Mouse (Mus musculus) limb, embryonic 11.5 days (tissue): Measurements from ENCODE around the gene Usp47. TPM values are rescaled to one million over a fixed set of nuclear protein-coding genes. Genes with fewer than 3 reads are reported as not detected.

Source experiments
- ATAC-seq: fragments of 200-750 bp; cut with Nextera tagmentation; 2 replicates; pipeline ENCODE4 v1.8.0; 2017; ENCODE audit warnings: low read depth; ENCODE audit not compliant: insufficient number of reproducible peaks, low FRiP score, low TSS enrichment
- DNase-seq: peaks from one replicate; pipeline ENCODE4 v3.0.0-alpha.2; 2015; ENCODE audit warnings: low spot score
- H3K27ac ChIP-seq: fragments of 300-500 bp; sonication (generic); replicated peaks from 2 replicates; pipeline ENCODE4 v1.5.1; 2014; ENCODE audit warnings: low read depth, mild to moderate bottlenecking, low read length
- H3K27me3 ChIP-seq: fragments of 300-500 bp; sonication (generic); 2 replicates; pipeline ENCODE4 v1.6.1; 2014; ENCODE audit warnings: mild to moderate bottlenecking, low read length, mixed read lengths; ENCODE audit not compliant: control insufficient read depth, insufficient read depth
- H3K36me3 ChIP-seq: fragments of 300-500 bp; sonication (generic); 2 replicates; pipeline ENCODE4 v1.6.1; 2014; ENCODE audit warnings: mild to moderate bottlenecking, low read length, moderate library complexity, mixed read lengths; ENCODE audit not compliant: control insufficient read depth, insufficient read depth
- H3K4me1 ChIP-seq: fragments of 300-500 bp; sonication (generic); 2 replicates; pipeline ENCODE4 v1.6.1; 2014; ENCODE audit warnings: low read length, mixed read lengths; ENCODE audit not compliant: control insufficient read depth, insufficient read depth
- H3K4me2 ChIP-seq: fragments of 300-500 bp; sonication (generic); 2 replicates; pipeline ENCODE4 v1.6.1; 2014; ENCODE audit warnings: low read depth, mild to moderate bottlenecking, moderate library complexity; ENCODE audit not compliant: severe bottlenecking
- H3K4me3 ChIP-seq: fragments of 300-500 bp; sonication (generic); 2 replicates; pipeline ENCODE4 v1.5.1; 2014; ENCODE audit warnings: low read depth, low read length
- H3K9ac ChIP-seq: fragments of 300-500 bp; sonication (generic); 2 replicates; pipeline ENCODE4 v1.6.1; 2014; ENCODE audit warnings: mild to moderate bottlenecking, low read length
- H3K9me3 ChIP-seq: fragments of 300-500 bp; sonication (generic); 2 replicates; pipeline ENCODE4 v1.6.1; 2016; ENCODE audit warnings: low read length; ENCODE audit not compliant: control insufficient read depth
- WGBS: fragments of 180-500 bp; shearing (Covaris S2); extraction: QIAGEN DNeasy Blood & Tissue Kit; methylation state at CpG from one replicate; pipeline ENCODE4 v1.1.7; 2014; 5-methylcytosine and 5-hydroxymethylcytosine counted together
- polyA plus RNA-seq: library from polyadenylated mRNA; unstranded; fragments of >200 nt; fragmentation: Nextera tagmentation; extraction: Ambion mirVana; gene quantifications from 2 replicates; pipeline ENCODE4 v1.2.1, GENCODE M21; 2014

Usp47 gene
- polyA plus RNA-seq, 1 experiment from 2014 or later = 99.7 TPM

DNA sequence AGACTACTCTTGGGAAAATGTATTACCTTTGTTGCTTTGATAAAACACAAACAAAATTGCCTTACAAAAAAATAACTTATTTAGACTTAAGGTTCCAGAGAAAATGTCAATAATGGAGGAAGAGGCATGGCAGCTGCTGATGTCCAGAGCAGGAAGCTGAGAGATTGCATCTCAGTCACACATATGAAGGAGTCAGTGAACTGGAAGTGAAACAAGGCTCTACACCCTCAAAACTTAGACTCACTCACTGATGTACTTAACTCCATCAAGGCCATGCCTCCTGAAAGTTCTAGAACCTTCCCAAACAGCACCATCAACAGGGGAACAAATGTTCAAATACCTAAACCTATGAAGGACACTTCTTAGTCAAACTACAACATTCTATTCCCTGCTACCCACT is 23.9 kb upstream of the Usp47 start:
- H3K27ac ChIP-seq = no peak overlapping the region
- H3K9me3 ChIP-seq = no peaks in the 10 kb centered on the region
- DNase-seq (no peak), ATAC-seq (no peak)
- no peak overlapping the region for H3K9ac ChIP-seq
- no peak overlapping the region for H3K4me3 ChIP-seq
- H3K27me3 ChIP-seq = no peaks in the 10 kb centered on the region
- no peaks in the 10 kb centered on the region for H3K36me3 ChIP-seq
- H3K4me2 ChIP-seq = no peak overlapping the region
- H3K4me1 ChIP-seq = no peaks in the 10 kb centered on the region

DNA sequence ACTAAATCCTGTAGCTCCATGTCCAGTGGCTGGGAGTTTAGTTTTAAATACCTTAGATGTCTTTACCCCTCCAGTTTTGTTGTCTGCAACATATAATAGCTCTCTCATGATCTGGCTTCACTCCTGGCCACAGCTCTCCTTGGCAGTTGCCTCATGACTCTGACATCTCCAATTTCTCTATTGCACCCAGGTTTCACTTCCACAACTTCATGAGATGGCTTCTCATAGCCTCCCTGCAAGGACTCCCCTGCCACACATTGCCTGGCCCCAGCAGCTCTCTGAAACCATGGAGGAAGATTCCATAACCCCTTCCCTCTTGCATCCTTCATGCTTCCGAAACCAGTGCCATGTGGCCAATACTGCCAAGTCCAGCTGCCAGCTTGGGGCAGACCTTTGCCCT is 23.1 kb upstream of the Usp47 start:
- Histone ChIP-seq H3K4me3 (no peak overlapping the region), H3K36me3 (no peaks in the 10 kb centered on the region), H3K4me1 (no peaks in the 10 kb centered on the region), H3K4me2 (no peak overlapping the region), H3K27me3 (no peaks in the 10 kb centered on the region), H3K9me3 (no peaks in the 10 kb centered on the region), H3K27ac (no peak overlapping the region), H3K9ac (no peak overlapping the region)
- 89% methylated on average over 1 of the region's 1 CpGs for WGBS
- DNase-seq = no peak
- ATAC-seq = no peak

DNA sequence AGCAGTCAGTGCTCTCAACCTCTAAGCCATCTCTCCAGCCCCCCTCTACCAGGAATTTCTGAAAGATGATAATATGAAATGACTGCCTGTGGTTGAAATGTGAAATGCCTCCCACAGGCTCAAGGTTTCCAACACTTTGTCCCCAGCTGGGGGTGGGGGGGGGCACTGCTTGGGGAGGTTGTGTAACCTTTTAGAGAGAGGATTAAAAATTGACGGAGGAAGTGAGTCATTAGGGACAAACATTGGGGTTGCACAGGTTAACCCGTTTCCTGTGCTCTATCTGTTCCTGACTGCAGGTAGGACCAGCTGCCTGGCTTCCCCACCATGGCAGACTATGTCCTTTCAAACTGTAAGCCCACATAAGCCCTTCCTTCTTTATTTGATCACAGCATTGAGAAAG is 12.8 kb upstream of the Usp47 start:
- Histone ChIP-seq H3K4me2 (no peak overlapping the region), H3K36me3 (no peaks in the 10 kb centered on the region), H3K27ac (no peak overlapping the region), H3K27me3 (no peaks in the 10 kb centered on the region), H3K9me3 (no peaks in the 10 kb centered on the region), H3K4me1 (no peaks in the 10 kb centered on the region), H3K9ac (no peak overlapping the region), H3K4me3 (no peak overlapping the region)
- WGBS = 73% methylated on average over 2 of the region's 2 CpGs
- ATAC-seq = no peak
- DNase-seq = no peak

DNA sequence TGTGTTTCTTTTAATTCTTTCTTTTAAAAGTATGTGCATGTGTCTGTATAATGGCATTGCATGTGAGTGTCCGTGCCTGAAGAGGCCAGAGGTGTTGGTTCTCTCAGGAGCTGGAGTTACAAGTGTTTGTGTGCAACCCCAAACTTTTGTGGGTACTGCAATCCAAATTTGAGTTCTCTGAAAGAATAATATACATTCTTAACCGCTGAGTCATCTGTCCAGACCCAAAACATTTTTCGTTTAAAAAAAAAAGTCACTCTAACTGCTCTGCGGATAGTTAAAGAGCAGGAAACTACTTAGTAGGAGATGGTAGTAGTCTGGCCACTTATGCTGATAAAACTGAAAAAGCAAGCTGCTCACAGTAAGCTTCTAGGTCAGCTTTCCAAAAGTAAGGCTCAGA is 12.3 kb upstream of the Usp47 start:
- DNase-seq (no peak), ATAC-seq (no peak)
- WGBS = 85% methylated on average over 4 of the region's 4 CpGs
- Histone ChIP-seq H3K27ac (no peak overlapping the region), H3K9ac (no peak overlapping the region), H3K4me2 (no peak overlapping the region), H3K36me3 (no peaks in the 10 kb centered on the region), H3K4me3 (no peak overlapping the region), H3K9me3 (no peaks in the 10 kb centered on the region), H3K27me3 (no peaks in the 10 kb centered on the region), H3K4me1 (no peaks in the 10 kb centered on the region)

DNA sequence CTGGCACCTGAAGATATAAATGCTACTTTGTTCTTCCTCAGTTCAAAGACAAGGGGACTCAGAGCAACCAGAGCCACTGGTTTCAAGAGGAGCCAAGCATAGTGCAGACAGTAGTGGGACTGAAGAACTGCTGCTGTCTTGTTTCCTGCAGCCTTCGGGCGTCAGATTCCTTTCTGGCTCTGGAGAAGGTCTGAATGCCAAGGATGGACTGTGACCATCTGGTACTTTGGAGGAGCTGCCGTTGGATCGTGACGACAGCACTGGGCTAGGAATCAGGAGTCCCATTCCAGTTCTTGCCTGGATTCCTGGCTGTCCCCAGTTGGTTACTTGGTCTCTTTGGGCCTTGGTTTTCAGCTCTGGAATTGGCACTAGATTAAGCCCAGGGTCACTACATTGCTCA is 11.2 kb upstream of the Usp47 start:
- no peak overlapping the region for H3K27ac ChIP-seq
- no peak overlapping the region for H3K4me3 ChIP-seq
- no peak for DNase-seq
- no peak overlapping the region for H3K4me2 ChIP-seq
- no peaks in the 10 kb centered on the region for H3K27me3 ChIP-seq
- no peaks in the 10 kb centered on the region for H3K4me1 ChIP-seq
- 57% methylated on average over 5 of the region's 5 CpGs for WGBS
- H3K9me3 ChIP-seq = no peaks in the 10 kb centered on the region
- H3K36me3 ChIP-seq = no peaks in the 10 kb centered on the region
- ATAC-seq = no peak
- no peak overlapping the region for H3K9ac ChIP-seq

DNA sequence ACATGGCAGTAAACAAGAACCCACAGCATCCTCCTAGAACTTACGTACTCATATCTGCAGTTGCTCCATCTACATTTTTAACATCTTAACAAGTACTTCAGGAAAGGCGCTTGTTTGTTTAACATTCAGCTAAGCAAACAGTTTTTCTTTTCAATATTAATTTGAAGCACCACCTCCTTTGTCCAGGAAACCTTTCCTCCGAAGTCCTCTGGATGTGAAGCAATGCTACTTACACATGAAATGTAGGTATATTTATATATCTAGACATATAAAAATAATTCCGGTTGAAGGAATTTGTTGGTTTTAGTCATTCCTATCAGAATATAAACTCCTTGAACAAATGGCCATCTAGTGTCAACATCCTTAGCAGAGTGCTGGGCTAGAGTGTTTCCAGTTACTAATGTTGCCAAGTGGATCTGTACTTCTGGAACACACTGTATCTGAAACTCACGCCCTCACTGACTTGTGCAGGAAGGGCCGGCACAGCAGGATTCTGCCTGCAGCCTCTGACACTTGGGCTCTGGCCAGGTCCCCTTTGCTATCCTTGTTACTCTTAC is 10.6 kb upstream of the Usp47 start:
- WGBS = 90% methylated on average over 6 of the region's 6 CpGs
- DNase-seq (no peak), ATAC-seq (no peak)
- H3K9me3 ChIP-seq = no peaks in the 10 kb centered on the region
- no peaks in the 10 kb centered on the region for H3K4me1 ChIP-seq
- H3K4me2 ChIP-seq = no peak overlapping the region
- no peaks in the 10 kb centered on the region for H3K36me3 ChIP-seq
- no peak overlapping the region for H3K9ac ChIP-seq
- H3K27me3 ChIP-seq = no peaks in the 10 kb centered on the region
- H3K27ac ChIP-seq = no peak overlapping the region
- no peak overlapping the region for H3K4me3 ChIP-seq

DNA sequence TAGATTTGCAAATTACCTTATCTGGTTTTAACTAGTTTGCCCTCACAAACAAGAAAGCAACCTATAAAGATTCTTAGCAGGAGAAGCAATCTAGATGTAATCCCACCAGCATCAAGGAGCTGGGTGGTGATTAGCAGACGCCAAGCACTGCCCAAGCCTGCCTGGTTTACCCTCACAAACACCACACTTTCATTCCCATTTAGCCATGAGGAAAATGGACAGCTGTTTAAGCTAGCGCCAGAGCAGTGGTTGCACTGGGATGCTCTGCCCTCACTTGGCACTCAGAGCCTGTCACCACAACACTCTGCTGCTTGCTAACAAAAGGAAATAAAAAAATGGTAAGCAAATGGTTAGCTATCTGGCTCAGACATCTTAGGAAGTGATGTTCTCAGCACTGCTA is 9.2 kb upstream of the Usp47 start:
- Histone ChIP-seq H3K4me2 (no peak overlapping the region), H3K36me3 (no peaks in the 10 kb centered on the region), H3K9me3 (no peaks in the 10 kb centered on the region), H3K4me3 (no peak overlapping the region), H3K4me1 (no peaks in the 10 kb centered on the region), H3K9ac (no peak overlapping the region), H3K27me3 (no peaks in the 10 kb centered on the region), H3K27ac (no peak overlapping the region)
- ATAC-seq = no peak
- DNase-seq = no peak
- 62% methylated on average over 2 of the region's 2 CpGs for WGBS

DNA sequence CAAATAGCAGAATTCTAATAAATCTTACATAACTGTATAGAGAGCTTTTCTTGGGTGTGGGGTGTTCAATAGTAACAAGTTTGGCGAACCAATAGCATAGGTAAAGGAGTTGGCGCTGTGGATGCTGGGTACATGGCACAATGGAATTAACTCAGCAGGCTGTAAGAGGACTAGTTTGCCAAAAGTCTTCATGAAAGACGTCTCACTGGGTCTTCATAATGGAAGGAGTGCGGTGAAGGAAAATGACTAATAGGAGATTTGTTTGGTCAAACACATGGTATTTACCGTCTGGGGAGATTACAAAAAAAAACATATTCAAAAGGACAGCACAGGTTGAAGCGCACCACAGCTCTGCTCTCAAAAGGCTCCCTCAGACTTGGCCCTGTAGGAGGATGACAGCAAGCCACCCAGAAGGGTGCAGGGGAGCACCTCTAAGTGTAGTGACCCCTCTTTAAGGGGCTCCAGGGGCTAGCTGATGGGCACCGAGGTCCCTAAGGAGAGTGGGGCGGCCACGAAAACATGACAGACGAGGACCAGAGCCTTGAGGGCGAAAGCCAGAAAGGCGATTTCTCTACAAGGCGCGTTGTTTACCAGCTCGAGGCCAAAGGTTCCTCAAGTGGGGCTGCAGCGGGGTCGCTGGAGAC is 676 bp upstream of the Usp47 start:
- no peak for DNase-seq
- H3K9me3 ChIP-seq = no peaks in the 10 kb centered on the region
- peak overlapping the region; percentile 97 for H3K4me3 ChIP-seq
- WGBS = 16% methylated on average over 17 of the region's 17 CpGs
- peak; percentile 66 for ATAC-seq
- peak overlapping the region; percentile 98 for H3K27ac ChIP-seq
- no peaks in the 10 kb centered on the region for H3K27me3 ChIP-seq
- no peaks in the 10 kb centered on the region for H3K36me3 ChIP-seq
- peak overlapping the region; percentile 98 for H3K9ac ChIP-seq
- H3K4me1 ChIP-seq = no peaks in the 10 kb centered on the region; the same call in 1 of the 2 replicates
- H3K4me2 ChIP-seq = peak overlapping the region; percentile 75
